Mouse (Mus musculus) kidney, adult 2 months (tissue): ENCODE measurements at regions not wholly inside any gene's neighbourhood (a gene's known extent, or its start where the extent isn't known, plus 50 kb on each side); places are given as distances from the start of the nearest gene placed in this dataset.

Experiments
- CTCF ChIP-seq: fragments of 200-500 bp; conservative IDR thresholded peaks from 2 replicates; pipeline ENCODE4 v1.5.1; 2011; ENCODE audit warnings: low read depth, mild to moderate bottlenecking, control low read depth, low read length, moderate library complexity, mixed read lengths; ENCODE audit not compliant: insufficient read depth, insufficient read length
- POLR2A ChIP-seq: fragments of 200-500 bp; IDR thresholded peaks from one replicate; pipeline ENCODE4 v1.6.1; 2011; ENCODE audit warnings: low read depth, low read length, control low read depth

GRCm38 (mm10) chr13:5767202-5767601, 94.1 kb upstream of the Klf6 start:
- no peak for TF ChIP-seq CTCF
- no peak for TF ChIP-seq POLR2A
